In genomic region chr2:152764172-152765044, GRCm38 (mm10) we compare ENCODE assay signal across 9 mouse cellular contexts. TPM values are rescaled to one million over a fixed set of nuclear protein-coding genes. Genes with fewer than 3 reads are reported as not detected.
A peak's percentile ranks its signal among the peaks of the same experiment; 100 is the strongest.
DNase-seq lines count a peak whose midpoint lies in the region; ATAC-seq lines count a peak whose summit lies in the region.
"Had no signal": no experiment of that assay in that cellular context is flagged by ENCODE, and none has a peak within 500 bp of the region (broad histone marks: within the 10 kb centered on the region; RNA-seq: fewer than 3 reads in every experiment).

No protein-coding gene starts in this region.

- H3K9me3 ChIP-seq in hindbrain, embryonic 14.5 days (ENCODE audit: control insufficient read depth, low read length), result no peaks in the 10 kb centered on the region
- H3K9me3 ChIP-seq in midbrain, embryonic 12.5 days, result no peaks in the 10 kb centered on the region
- H3K9me3 ChIP-seq: liver, embryonic 15.5 days had no signal

- H3K9ac ChIP-seq in hindbrain, embryonic 14.5 days, result 0 out of 2 replicates have a peak overlapping the region, but pooled peaks have one; percentile 20
- peak overlapping the region; percentile 49 for H3K9ac ChIP-seq in midbrain, embryonic 12.5 days (replicated peaks)
- H3K9ac ChIP-seq: liver, embryonic 15.5 days had no signal

- H3K27ac ChIP-seq in brown adipose tissue, adult 24 weeks (replicated peaks; ENCODE audit: low read depth, low read length), result peak overlapping the region; percentile 30; the same call in 1 of the 2 replicates
- no peak overlapping the region for H3K27ac ChIP-seq in hindbrain, embryonic 14.5 days
- no peak overlapping the region for H3K27ac ChIP-seq in midbrain, embryonic 12.5 days (replicated peaks)
- H3K27ac ChIP-seq: liver, embryonic 15.5 days had no signal

- intact Hi-C loops in gastrocnemius, postnatal 14 days (cut with DNase I; ENCODE audit: low total_unique reads), result loop anchor here (5.0 kb wide), 2 partner anchors 67 to 68 kb away; partner anchors contain the start of gene Bcl2l1

- peaks cover 4% of the 10 kb centered on the region for H3K4me1 ChIP-seq in brown adipose tissue, adult 24 weeks (ENCODE audit: control insufficient read depth, insufficient read depth, insufficient read length, low read length)
- peaks cover 7% of the 10 kb centered on the region for H3K4me1 ChIP-seq in hindbrain, embryonic 14.5 days (replicated peaks; ENCODE audit: control insufficient read depth, insufficient read depth, low read length)
- H3K4me1 ChIP-seq in midbrain, embryonic 12.5 days, result peaks cover 18% of the 10 kb centered on the region

- peak; percentile 26 for DNase-seq in embryo, embryonic 10 days (ENCODE audit: low spot score)
- no peak for DNase-seq in embryo, embryonic 9.5 days (ENCODE audit: extremely low spot score)
- DNase-seq in hindbrain, embryonic 14.5 days (ENCODE audit: low spot score), result no peak
- no peak for DNase-seq in urinary bladder, postnatal 25 days (ENCODE audit: low spot score)
- no peak for DNase-seq in thymus, postnatal 14 days
- DNase-seq in gastrocnemius, postnatal 14 days, result no peak

- peak overlapping the region; percentile 31 for H3K4me2 ChIP-seq in hindbrain, embryonic 14.5 days (replicated peaks)
- peak overlapping the region; percentile 45 for H3K4me2 ChIP-seq in midbrain, embryonic 12.5 days (replicated peaks)
- H3K4me2 ChIP-seq: liver, embryonic 15.5 days had no signal

- WGBS in hindbrain, embryonic 14.5 days, result 2% methylated on average over 14 of the region's 14 CpGs
- WGBS in midbrain, embryonic 12.5 days, result 1% methylated on average over 14 of the region's 14 CpGs

- H3K27me3 ChIP-seq in hindbrain, embryonic 14.5 days (ENCODE audit: control insufficient read depth, insufficient read depth, low read length), result no peaks in the 10 kb centered on the region
- 0 out of 2 replicates have a peak, but pooled peaks cover 3% of the 10 kb centered on the region for H3K27me3 ChIP-seq in midbrain, embryonic 12.5 days

- no peaks in the 10 kb centered on the region for H3K36me3 ChIP-seq in hindbrain, embryonic 14.5 days (replicated peaks; ENCODE audit: control insufficient read depth, insufficient read depth)
- H3K36me3 ChIP-seq in midbrain, embryonic 12.5 days, result no peaks in the 10 kb centered on the region
- H3K36me3 ChIP-seq: liver, embryonic 15.5 days had no signal

- H3K4me3 ChIP-seq in brown adipose tissue, adult 24 weeks (ENCODE audit: insufficient read depth, low read depth, low read length), result no peak overlapping the region
- no peak overlapping the region for H3K4me3 ChIP-seq in hindbrain, embryonic 14.5 days (replicated peaks; ENCODE audit: low read length)
- H3K4me3 ChIP-seq in midbrain, embryonic 12.5 days, result peak overlapping the region; percentile 14; the same call in 1 of the 2 replicates
- H3K4me3 ChIP-seq: liver, embryonic 15.5 days had no signal

- ATAC-seq in hindbrain, embryonic 14.5 days (ENCODE audit: low FRiP score), result no peak
- peak; percentile 48; the same call in 1 of the 2 replicates for ATAC-seq in midbrain, embryonic 12.5 days (ENCODE audit: low FRiP score, low read depth)

RNA-seq across cellular contexts. Expression of gene Cox4i2, which starts 10.4 kb away (rescaled TPM):
- 6.3 and 8.7 TPM in 2 replicates for polyA plus RNA-seq in brown adipose tissue, adult 24 weeks (2012; ENCODE audit: insufficient read depth, insufficient read length, missing spikeins)
- 5.8 TPM in 2 replicates for polyA plus RNA-seq in hindbrain, embryonic 14.5 days (2014; fragmentation: Nextera tagmentation; extraction: Ambion mirVana)
- 3.2 and 3.9 TPM in 2 replicates for polyA plus RNA-seq in midbrain, embryonic 12.5 days (2016; fragmentation: Nextera tagmentation; extraction: Ambion mirVana)
- total RNA-seq in gastrocnemius, postnatal 14 days (2021), result 1 to 10 TPM; 5.9 to 6.0 TPM

RNA-seq across cellular contexts. Expression of gene Id1, which starts 28.4 kb away (rescaled TPM):
- polyA plus RNA-seq in brown adipose tissue, adult 24 weeks (2012; ENCODE audit: insufficient read depth, insufficient read length, missing spikeins), result 48.0 and 59.8 TPM in 2 replicates
- 56.5 and 68.0 TPM in 2 replicates for polyA plus RNA-seq in hindbrain, embryonic 14.5 days (2014; fragmentation: Nextera tagmentation; extraction: Ambion mirVana)
- polyA plus RNA-seq in midbrain, embryonic 12.5 days (2016; fragmentation: Nextera tagmentation; extraction: Ambion mirVana), result 65.1 and 69.6 TPM in 2 replicates
- 10 to 100 TPM; 12.5 to 17.3 TPM for total RNA-seq in gastrocnemius, postnatal 14 days (2021)
